Mouse (Mus musculus) limb, embryonic 13.5 days (tissue): ENCODE results near the gene Kif27. TPM values are rescaled to one million over a fixed set of nuclear protein-coding genes. Genes with fewer than 3 reads are reported as not detected.
"Not testable (repeated sequence)": the region's sequence is repeated elsewhere in the genome, so short reads cannot be mapped to it uniquely, and the experiment has no call there.

Source experiments
- ATAC-seq: fragments of 200-750 bp; cut with Nextera tagmentation; 2 replicates; pipeline ENCODE4 v1.8.0; 2017; ENCODE audit warnings: low read depth, moderate number of reproducible peaks, moderate TSS enrichment; ENCODE audit not compliant: low FRiP score
- H3K27ac ChIP-seq: fragments of 300-500 bp; sonication (generic); 2 replicates; pipeline ENCODE4 v1.5.1; 2015; ENCODE audit warnings: inconsistent platforms, mild to moderate bottlenecking, moderate library complexity
- H3K27me3 ChIP-seq: fragments of 300-500 bp; sonication (generic); 2 replicates; pipeline ENCODE4 v1.6.1; 2015; ENCODE audit warnings: mild to moderate bottlenecking, inconsistent platforms
- H3K36me3 ChIP-seq: fragments of 300-500 bp; sonication (generic); 2 replicates; pipeline ENCODE4 v1.6.1; 2015; ENCODE audit warnings: inconsistent platforms, mild to moderate bottlenecking, moderate library complexity
- H3K4me1 ChIP-seq: fragments of 300-500 bp; sonication (generic); 2 replicates; pipeline ENCODE4 v1.6.1; 2015; ENCODE audit warnings: inconsistent platforms
- H3K4me2 ChIP-seq: fragments of 300-500 bp; sonication (generic); replicated peaks from 2 replicates; pipeline ENCODE4 v1.6.1; 2015; ENCODE audit warnings: inconsistent platforms, mild to moderate bottlenecking, moderate library complexity
- H3K4me3 ChIP-seq: fragments of 300-500 bp; sonication (generic); 2 replicates; pipeline ENCODE4 v1.5.1; 2015; ENCODE audit warnings: moderate library complexity, mild to moderate bottlenecking, inconsistent platforms
- H3K9ac ChIP-seq: fragments of 300-500 bp; sonication (generic); 2 replicates; pipeline ENCODE4 v1.6.1; 2015; ENCODE audit warnings: mild to moderate bottlenecking, inconsistent platforms
- H3K9me3 ChIP-seq: fragments of 300-500 bp; sonication (generic); 2 replicates; pipeline ENCODE4 v1.6.1; 2016; ENCODE audit warnings: inconsistent platforms
- WGBS: fragments of 180-500 bp; shearing (Covaris S2); methylation state at CpG from one replicate; pipeline ENCODE4 v1.1.7; 2015; 5-methylcytosine and 5-hydroxymethylcytosine counted together
- polyA plus RNA-seq: library from polyadenylated mRNA; unstranded; fragments of >200 nt; fragmentation: Nextera tagmentation; extraction: Ambion mirVana; gene quantifications from 2 replicates; pipeline ENCODE4 v1.2.1, GENCODE M21; 2015

The Kif27 gene
- polyA plus RNA-seq, 1 experiment from 2014 or later, result 1.1 TPM

- H3K27ac ChIP-seq, result peak overlapping the region; percentile 63; the same call in 1 of the 2 replicates
Measured at GRCm38 (mm10) chr13:58385547-58385920, 26.6 kb upstream of the Kif27 start.

DNA sequence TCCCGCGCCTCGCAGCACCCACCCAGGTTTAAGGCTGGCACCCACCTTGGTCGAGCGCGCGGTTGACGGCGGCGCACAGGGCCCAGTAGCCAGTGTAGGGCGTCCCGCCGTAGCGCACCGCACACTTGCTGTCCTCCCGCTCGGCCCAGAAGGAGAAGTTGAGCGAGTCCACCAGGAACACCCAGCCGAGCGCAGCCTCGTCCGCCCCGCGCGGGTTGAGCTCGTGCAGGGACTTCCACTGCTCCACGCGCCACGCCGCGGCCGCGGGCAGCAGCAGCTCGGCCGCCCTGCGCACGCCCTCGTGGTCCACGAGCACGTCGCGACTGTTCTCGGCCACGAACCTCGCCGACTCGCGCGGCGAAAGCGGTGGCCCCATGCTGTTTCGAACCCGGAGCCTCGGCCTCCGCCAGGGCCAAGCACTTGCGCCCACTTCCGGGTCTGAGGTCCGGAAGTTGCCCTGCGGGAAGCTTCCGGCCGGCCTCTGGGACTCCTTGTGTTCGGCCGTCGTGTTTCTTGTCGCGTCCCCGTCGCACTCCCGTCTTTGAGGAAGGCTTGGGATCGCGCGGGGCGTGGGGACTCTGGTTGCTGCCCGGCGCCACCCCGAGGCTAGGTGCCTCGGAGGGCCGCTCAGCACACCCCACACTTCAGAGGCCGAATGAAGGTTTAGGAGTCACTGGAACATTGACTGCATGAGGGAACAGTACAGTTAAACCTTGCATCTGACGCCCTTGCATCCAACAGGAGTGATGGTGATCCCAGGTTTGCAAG lies 26.0 kb upstream of the Kif27 start, which contains the start of gene 2210016F16Rik:
2210016F16Rik (minus strand) TSS at position 447 of the 768 bp plus-strand sequence.
- H3K4me1 ChIP-seq, result peaks cover 10% of the 10 kb centered on the region; the same call in 1 of the 2 replicates
- peaks cover 35% of the 10 kb centered on the region for H3K36me3 ChIP-seq
- peak within 1 kb of the TSS; percentile 88 for H3K9ac ChIP-seq
- H3K4me2 ChIP-seq, result peak within 1 kb of the TSS; percentile 90
- peaks cover 22% of the 10 kb centered on the region for H3K9me3 ChIP-seq
- peak; percentile 51 for ATAC-seq
- no peaks in the 10 kb centered on the region for H3K27me3 ChIP-seq
- peak within 1 kb of the TSS; percentile 63 for H3K27ac ChIP-seq
- WGBS, result 3% methylated on average over 77 of the region's 80 CpGs
- peak within 1 kb of the TSS; percentile 80 for H3K4me3 ChIP-seq

More at GRCm38 (mm10) chr13:58385547-58385920, 26.6 kb upstream of the Kif27 start:
- 80% methylated on average over 7 of the region's 7 CpGs for WGBS
- H3K9me3 ChIP-seq, result peaks cover 17% of the 10 kb centered on the region
- 0 out of 2 replicates have a peak, but pooled peaks have one; percentile 2 for ATAC-seq
- peaks cover 10% of the 10 kb centered on the region; the same call in 1 of the 2 replicates for H3K4me1 ChIP-seq
- peak overlapping the region; percentile 80 for H3K4me3 ChIP-seq
- peaks cover 35% of the 10 kb centered on the region for H3K36me3 ChIP-seq
- peak overlapping the region; percentile 90 for H3K4me2 ChIP-seq
- no peaks in the 10 kb centered on the region for H3K27me3 ChIP-seq
- H3K9ac ChIP-seq, result peak overlapping the region; percentile 88

DNA sequence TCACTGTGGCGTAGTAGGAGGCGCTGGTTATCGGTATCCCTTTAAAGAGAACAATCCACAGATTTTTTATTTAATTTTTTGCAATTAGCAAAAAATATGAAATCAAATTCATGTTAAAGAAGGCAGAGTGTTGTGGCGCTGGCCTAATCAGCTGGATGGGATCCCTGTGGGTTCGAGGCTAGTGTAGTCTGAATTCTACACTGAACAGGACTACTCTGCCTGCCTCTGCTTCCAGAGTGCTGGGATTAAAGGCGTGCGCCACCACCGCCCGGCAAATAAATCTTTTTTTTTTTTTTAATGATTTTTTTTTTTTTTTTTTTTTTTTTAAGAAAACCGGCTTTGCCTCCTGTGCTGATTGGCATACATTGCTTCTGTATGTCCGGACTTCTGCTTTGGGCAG lies 25.4 kb upstream of the Kif27 start:
- ATAC-seq, result no peak
- H3K9ac ChIP-seq, result peak overlapping the region; percentile 88
- H3K36me3 ChIP-seq, result peaks cover 33% of the 10 kb centered on the region
- no peaks in the 10 kb centered on the region for H3K27me3 ChIP-seq
- H3K9me3 ChIP-seq, result peaks cover 22% of the 10 kb centered on the region
- H3K4me1 ChIP-seq, result peaks cover 10% of the 10 kb centered on the region; the same call in 1 of the 2 replicates
- peak overlapping the region; percentile 80 for H3K4me3 ChIP-seq
- H3K4me2 ChIP-seq, result peak overlapping the region; percentile 90
- 38% methylated on average over 11 of the region's 11 CpGs for WGBS
- H3K27ac ChIP-seq, result no peak overlapping the region

DNA sequence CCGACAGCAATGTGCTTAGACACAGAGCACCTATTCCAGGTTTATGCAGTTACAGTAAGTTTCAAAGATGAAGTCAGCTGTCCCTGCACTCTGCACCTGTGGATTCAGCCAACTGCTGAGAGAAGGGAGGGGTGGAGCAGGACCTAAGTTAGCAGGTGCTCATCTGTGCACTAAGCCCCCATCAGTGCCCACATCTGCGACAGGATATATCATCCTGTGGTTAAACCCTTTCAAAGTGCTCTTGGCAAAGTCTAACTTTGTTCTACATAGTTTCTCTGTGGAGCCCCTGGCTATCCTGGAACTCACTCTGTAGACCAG lies 14.2 kb upstream of the Kif27 start:
- Histone ChIP-seq H3K4me1 (no peaks in the 10 kb centered on the region), H3K27ac (no peak overlapping the region), H3K4me3 (no peak overlapping the region), H3K9me3 (peaks cover 13% of the 10 kb centered on the region; the same call in 1 of the 2 replicates), H3K9ac (no peak overlapping the region), H3K36me3 (0 out of 2 replicates have a peak, but pooled peaks cover 3% of the 10 kb centered on the region), H3K4me2 (no peak overlapping the region), H3K27me3 (no peaks in the 10 kb centered on the region)
- no peak for ATAC-seq
- WGBS, result 92% methylated on average over 2 of the region's 2 CpGs

DNA sequence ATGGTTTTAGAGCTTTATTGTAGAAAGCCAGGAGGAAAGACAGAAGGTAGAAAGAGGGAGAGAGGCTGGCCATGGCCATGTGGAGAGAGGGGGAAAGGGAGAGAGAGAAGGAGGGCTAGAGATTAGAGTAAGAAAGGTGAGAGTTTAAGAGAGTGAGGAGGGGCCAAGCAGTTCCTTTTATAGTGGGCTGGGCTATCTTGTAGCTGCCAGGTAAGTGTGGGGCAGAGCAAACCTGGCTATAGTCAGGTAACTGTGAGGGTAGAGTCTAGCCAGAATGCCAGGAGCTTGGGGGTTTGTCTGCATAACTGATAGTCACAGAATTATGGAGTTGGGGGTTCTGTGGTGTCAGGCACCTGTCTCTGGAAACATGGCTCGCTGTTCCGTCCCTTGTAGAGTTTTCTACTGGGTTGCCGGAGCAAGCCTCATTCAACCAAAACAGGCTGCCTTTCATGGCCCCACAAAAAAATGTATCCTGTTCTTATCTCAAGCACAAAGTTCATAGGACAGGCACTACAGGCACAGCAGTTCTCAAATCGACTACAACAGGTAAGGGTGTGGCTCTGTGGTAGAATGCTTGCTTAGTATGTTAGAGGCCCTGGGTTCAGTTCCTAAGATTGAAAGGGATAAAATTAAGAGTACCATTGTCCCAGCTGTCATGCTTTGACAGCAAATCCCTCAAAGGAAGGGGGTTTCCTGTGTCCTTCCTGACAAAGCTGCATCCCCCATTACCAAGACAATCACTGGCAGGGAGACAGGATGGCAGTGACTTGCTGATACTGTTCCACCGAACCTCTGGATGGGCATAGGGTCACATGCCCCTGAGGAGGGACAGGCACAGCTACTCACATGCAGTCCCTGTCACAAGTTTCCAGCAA lies 13.6 kb upstream of the Kif27 start:
- Histone ChIP-seq H3K9ac (no peak overlapping the region), H3K4me1 (no peaks in the 10 kb centered on the region), H3K27ac (no peak overlapping the region), H3K36me3 (0 out of 2 replicates have a peak, but pooled peaks cover 3% of the 10 kb centered on the region), H3K4me2 (no peak overlapping the region), H3K9me3 (peaks cover 13% of the 10 kb centered on the region; the same call in 1 of the 2 replicates), H3K27me3 (no peaks in the 10 kb centered on the region), H3K4me3 (no peak overlapping the region)
- WGBS, result 83% methylated on average over 5 of the region's 5 CpGs
- ATAC-seq, result no peak

- H3K4me2 ChIP-seq, result no peak overlapping the region
- H3K9ac ChIP-seq, result no peak overlapping the region
- H3K4me1 ChIP-seq, result no peaks in the 10 kb centered on the region
- no peak for ATAC-seq
- no peaks in the 10 kb centered on the region for H3K36me3 ChIP-seq
- no peaks in the 10 kb centered on the region for H3K9me3 ChIP-seq
- H3K4me3 ChIP-seq, result no peak overlapping the region
- 69% methylated on average over 4 of the region's 4 CpGs for WGBS
- no peaks in the 10 kb centered on the region for H3K27me3 ChIP-seq
- no peak overlapping the region for H3K27ac ChIP-seq
Measured at GRCm38 (mm10) chr13:58368835-58369234, 9.9 kb upstream of the Kif27 start.

GRCm38 (mm10) chr13:58367641-58368040 lies 8.7 kb upstream of the Kif27 start:
- no peak for ATAC-seq
- no peak overlapping the region for H3K4me3 ChIP-seq
- no peak overlapping the region for H3K9ac ChIP-seq
- H3K36me3 ChIP-seq, result no peaks in the 10 kb centered on the region
- no peak overlapping the region for H3K4me2 ChIP-seq
- no peak overlapping the region for H3K27ac ChIP-seq
- no peaks in the 10 kb centered on the region for H3K27me3 ChIP-seq
- 78% methylated on average over 1 of the region's 1 CpGs for WGBS
- no peaks in the 10 kb centered on the region for H3K9me3 ChIP-seq
- H3K4me1 ChIP-seq, result no peaks in the 10 kb centered on the region

DNA sequence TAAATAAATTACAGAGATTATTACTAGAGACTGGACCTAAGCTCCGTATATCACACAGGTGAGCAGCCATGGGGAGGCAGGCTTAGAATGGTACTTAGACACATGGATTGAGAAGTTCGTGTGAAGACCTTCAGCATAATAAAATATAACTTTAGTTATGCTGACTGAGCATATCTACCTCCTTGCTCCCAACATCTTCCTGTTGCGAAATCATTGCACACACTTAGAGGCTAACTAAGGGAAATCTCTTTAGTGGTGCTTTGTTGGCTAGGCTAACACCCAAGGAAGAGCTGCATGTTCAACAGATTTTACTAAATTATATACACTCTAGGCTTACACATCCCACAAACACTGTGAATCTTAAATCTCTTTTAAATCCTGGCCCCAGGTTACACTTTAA lies 7.5 kb upstream of the Kif27 start:
- Histone ChIP-seq H3K9ac (no peak overlapping the region), H3K9me3 (no peaks in the 10 kb centered on the region), H3K36me3 (no peaks in the 10 kb centered on the region), H3K4me2 (no peak overlapping the region), H3K4me1 (no peaks in the 10 kb centered on the region), H3K27ac (no peak overlapping the region), H3K4me3 (no peak overlapping the region), H3K27me3 (no peaks in the 10 kb centered on the region)
- 86% methylated on average over 3 of the region's 3 CpGs for WGBS
- ATAC-seq, result no peak

- not testable (repeated sequence) for H3K9me3 ChIP-seq, H3K27me3 ChIP-seq, H3K4me3 ChIP-seq, H3K4me1 ChIP-seq, H3K36me3 ChIP-seq, H3K27ac ChIP-seq, H3K9ac ChIP-seq, ATAC-seq, H3K4me2 ChIP-seq
- WGBS, result 82% methylated on average over 8 of the region's 8 CpGs
Measured at GRCm38 (mm10) chr13:58365179-58365578, 6.3 kb upstream of the Kif27 start.

DNA sequence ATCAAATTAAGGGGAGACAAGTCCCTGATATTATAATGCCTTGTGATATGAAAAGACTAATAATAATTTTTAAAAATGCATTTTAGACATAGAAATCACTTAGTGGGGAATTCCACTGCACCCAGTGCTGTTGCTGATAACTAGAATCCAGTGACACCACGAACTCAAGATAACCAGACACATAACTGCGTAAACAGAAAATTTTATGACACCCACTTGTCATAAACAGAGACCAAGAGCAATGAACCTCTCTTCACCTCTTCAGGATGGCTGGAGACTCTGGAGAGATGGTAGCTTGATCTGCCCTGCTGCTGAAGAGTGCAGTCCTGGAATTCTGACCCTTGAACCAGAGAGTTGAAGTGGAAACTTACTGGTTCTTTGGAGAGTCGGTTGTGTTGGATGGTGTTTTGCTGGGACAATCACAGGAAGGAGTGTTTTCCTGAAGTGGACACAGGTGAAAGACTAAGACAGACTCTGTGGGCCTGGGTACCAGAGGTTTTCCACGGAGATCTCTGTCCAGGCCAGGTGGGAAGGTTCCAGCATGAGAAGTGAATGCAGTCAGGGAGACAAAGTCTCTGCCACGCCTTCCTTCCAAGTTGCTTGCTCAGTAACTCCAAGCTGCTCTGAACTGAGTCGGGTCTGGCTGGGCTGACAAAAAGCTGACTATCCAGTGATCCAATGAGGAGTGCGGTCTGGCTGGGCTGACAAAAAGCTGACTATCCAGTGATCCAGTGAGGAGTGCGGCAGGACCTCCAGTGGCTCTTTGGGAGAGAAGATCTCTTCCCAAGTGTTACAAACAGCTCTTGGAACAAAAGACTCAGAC lies 5.6 kb upstream of the Kif27 start:
- Histone ChIP-seq H3K27me3 (no peaks in the 10 kb centered on the region), H3K27ac (no peak overlapping the region), H3K4me2 (no peak overlapping the region), H3K4me3 (no peak overlapping the region), H3K9me3 (no peaks in the 10 kb centered on the region), H3K4me1 (no peaks in the 10 kb centered on the region), H3K36me3 (no peaks in the 10 kb centered on the region), H3K9ac (no peak overlapping the region)
- 78% methylated on average over 8 of the region's 8 CpGs for WGBS
- ATAC-seq, result no peak

DNA sequence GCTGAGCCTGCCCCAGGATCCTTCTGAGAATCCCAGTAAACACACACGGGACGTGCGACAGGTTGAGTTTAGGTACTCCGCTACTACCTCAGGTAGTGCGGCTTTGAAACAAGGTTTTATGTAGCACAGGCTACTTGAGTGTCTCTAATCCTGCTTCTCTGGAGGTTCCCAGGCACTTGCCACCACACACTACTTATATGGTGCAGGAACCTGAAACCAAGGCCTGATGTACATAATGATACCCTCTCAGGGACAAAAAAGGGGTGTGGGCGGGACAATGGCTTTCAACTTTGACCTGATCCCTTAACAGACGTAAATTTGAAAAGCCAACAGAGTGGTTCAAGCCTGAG lies 357 bp upstream of the Kif27 start:
- Histone ChIP-seq H3K36me3 (no peaks in the 10 kb centered on the region), H3K4me2 (peak overlapping the region; percentile 95), H3K9me3 (no peaks in the 10 kb centered on the region), H3K9ac (peak overlapping the region; percentile 78; the same call in 1 of the 2 replicates), H3K4me3 (peak overlapping the region; percentile 68), H3K27me3 (no peaks in the 10 kb centered on the region), H3K4me1 (peaks cover 6% of the 10 kb centered on the region; the same call in 1 of the 2 replicates), H3K27ac (no peak overlapping the region)
- peak; percentile 71 for ATAC-seq
- 4% methylated on average over 7 of the region's 7 CpGs for WGBS
